Mouse (Mus musculus): ENCODE results near the gene Ttll13. TPM values are rescaled to one million over a fixed set of nuclear protein-coding genes. Genes with fewer than 3 reads are reported as not detected.

Ttll13 gene
- total and polyA plus RNA-seq, 3 experiments = 0.26 to 3.7 (median 3.3) TPM

DNA sequence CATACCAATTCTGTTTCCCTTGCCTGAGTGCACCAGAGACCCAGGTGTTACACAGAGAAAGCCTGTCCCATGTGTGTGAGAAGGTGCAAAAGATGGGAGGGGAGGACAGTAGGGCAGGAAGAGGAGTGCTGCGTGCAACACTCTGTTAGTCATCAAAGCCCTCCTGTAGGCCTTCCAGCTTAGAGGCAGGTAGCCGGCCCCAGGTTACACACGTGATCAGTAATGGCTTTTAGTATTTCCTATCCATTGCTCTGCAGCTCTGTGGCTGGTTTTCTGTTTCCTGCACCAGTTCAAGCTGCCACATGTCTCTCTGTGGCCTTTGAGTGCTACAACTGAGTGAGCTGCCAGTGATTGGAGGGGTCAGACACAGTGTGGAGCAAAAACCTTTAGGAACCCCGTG lies 41.8 kb upstream of the Ttll13 start:
- Histone ChIP-seq H3K4me1 (ENCODE audit: insufficient read depth, low read depth, low read length) (peaks cover 100% of the 10 kb centered on the region), H3K27me3 (ENCODE audit: insufficient read depth, low read length) (no peaks in the 10 kb centered on the region), H3K36me3 (replicated peaks) (peaks cover 82% of the 10 kb centered on the region), H3K9me3 (replicated peaks) (no peaks in the 10 kb centered on the region), H3K4me3 (ENCODE audit: low read depth, low read length) (peak overlapping the region; percentile 47; the same call in 1 of the 2 replicates)
- ATAC-seq (ENCODE audit: extremely low read depth, insufficient number of reproducible peaks, low FRiP score, poor library complexity, severe bottlenecking) = no peak
- no peak for DNase-seq (ENCODE audit: low spot score)
- TF ChIP-seq CTCF (IDR thresholded peaks at IDR 0.05; ENCODE audit: low read depth, low read length) (no peak), TAL1 (conservative IDR thresholded peaks at IDR 0.05; ENCODE audit: low read depth, low read length) (no peak), POLR2AphosphoS5 (IDR thresholded peaks at IDR 0.05; ENCODE audit: insufficient replicate concordance, low read depth, low read length) (no peak), GATA1 (IDR thresholded peaks at IDR 0.05; ENCODE audit: borderline replicate concordance, low read length) (no peak), GATA2 (IDR thresholded peaks at IDR 0.05; ENCODE audit: borderline replicate concordance, low read depth, low read length) (no peak)

DNA sequence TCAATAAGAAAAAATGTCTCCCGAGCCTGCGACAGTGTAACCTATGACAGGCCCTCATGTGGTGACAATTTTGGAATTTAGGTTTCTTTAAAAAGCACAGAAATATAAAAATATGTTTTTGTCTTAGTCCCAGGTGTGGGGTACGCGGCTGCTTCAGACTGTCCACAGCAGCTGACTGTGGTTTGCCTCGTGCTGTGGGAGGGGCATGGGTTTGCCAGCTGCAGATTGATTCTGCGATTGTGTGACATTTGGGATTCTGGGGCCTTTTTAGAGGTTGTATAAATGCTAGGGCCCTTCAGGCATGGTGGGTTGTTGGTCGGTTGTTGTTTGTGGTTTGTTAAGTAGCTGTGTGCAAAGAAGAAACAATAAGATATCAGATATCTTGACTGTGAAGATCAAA lies 41.2 kb upstream of the Ttll13 start:
- Histone ChIP-seq H3K36me3 (replicated peaks) (peaks cover 77% of the 10 kb centered on the region), H3K9me3 (replicated peaks) (no peaks in the 10 kb centered on the region), H3K4me1 (ENCODE audit: insufficient read depth, low read depth, low read length) (peaks cover 100% of the 10 kb centered on the region), H3K27me3 (ENCODE audit: insufficient read depth, low read length) (no peaks in the 10 kb centered on the region), H3K4me3 (ENCODE audit: low read depth, low read length) (no peak overlapping the region; the same call in 1 of the 2 replicates)
- ATAC-seq (ENCODE audit: extremely low read depth, insufficient number of reproducible peaks, low FRiP score, poor library complexity, severe bottlenecking) = no peak
- TF ChIP-seq GATA1 (IDR thresholded peaks at IDR 0.05; ENCODE audit: borderline replicate concordance, low read length) (no peak), GATA2 (IDR thresholded peaks at IDR 0.05; ENCODE audit: borderline replicate concordance, low read depth, low read length) (no peak), CTCF (IDR thresholded peaks at IDR 0.05; ENCODE audit: low read depth, low read length) (no peak), TAL1 (conservative IDR thresholded peaks at IDR 0.05; ENCODE audit: low read depth, low read length) (no peak), POLR2AphosphoS5 (IDR thresholded peaks at IDR 0.05; ENCODE audit: insufficient replicate concordance, low read depth, low read length) (no peak)
- no peak for DNase-seq (ENCODE audit: low spot score)

DNA sequence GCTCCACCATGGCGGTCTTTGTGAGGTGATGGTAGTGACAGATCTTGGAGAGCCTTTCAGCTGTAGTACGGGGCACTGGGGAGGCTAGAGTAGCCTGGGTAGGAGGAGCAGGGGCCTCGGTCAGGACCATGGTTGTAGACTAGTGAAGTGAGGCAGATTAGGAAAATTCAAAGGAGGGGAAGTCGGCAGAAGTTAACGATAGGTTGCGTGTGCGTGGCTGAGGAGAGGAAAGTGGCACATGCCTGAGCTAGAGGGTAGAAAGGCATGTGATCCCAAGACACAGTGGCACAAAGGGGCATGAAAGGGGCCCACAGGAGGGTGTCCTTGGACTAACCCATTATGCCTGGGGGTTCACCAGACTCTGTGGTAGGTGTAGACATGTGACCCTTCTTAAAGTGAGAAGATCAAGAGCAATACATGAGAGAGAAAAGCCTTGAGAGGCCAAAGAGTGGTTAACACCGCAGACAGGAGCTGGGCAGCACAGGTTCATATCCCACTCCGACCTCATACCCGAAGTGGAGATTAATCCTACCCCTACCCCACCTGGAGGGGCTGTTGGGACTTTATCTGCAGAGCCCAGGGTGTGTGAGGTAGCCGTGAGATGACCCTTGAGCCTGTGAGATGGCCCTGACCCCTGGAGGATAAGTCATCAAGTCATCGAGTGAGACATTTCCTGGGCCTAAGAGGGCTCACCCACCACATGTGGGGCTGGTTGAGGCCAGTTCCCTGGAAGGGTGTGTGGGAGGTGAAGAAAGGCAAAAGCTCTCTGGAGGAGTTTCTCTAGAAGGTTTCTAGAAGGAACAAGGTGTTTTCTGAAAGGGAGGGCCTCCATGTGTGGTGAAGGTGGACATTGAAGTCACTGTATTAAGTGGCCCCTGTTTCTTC lies 40.2 kb upstream of the Ttll13 start:
- Histone ChIP-seq H3K36me3 (replicated peaks) (peaks cover 74% of the 10 kb centered on the region), H3K27me3 (ENCODE audit: insufficient read depth, low read length) (no peaks in the 10 kb centered on the region), H3K4me3 (ENCODE audit: low read depth, low read length) (peak overlapping the region; percentile 49; the same call in 1 of the 2 replicates), H3K4me1 (ENCODE audit: insufficient read depth, low read depth, low read length) (peaks cover 100% of the 10 kb centered on the region), H3K9me3 (replicated peaks) (no peaks in the 10 kb centered on the region)
- TF ChIP-seq GATA1 (IDR thresholded peaks at IDR 0.05; ENCODE audit: borderline replicate concordance, low read length) (no peak), POLR2AphosphoS5 (IDR thresholded peaks at IDR 0.05; ENCODE audit: insufficient replicate concordance, low read depth, low read length) (no peak), CTCF (IDR thresholded peaks at IDR 0.05; ENCODE audit: low read depth, low read length) (no peak), TAL1 (conservative IDR thresholded peaks at IDR 0.05; ENCODE audit: low read depth, low read length) (no peak), GATA2 (IDR thresholded peaks at IDR 0.05; ENCODE audit: borderline replicate concordance, low read depth, low read length) (no peak)
- ATAC-seq (ENCODE audit: extremely low read depth, insufficient number of reproducible peaks, low FRiP score, poor library complexity, severe bottlenecking) (no peak), DNase-seq (ENCODE audit: low spot score) (no peak)

DNA sequence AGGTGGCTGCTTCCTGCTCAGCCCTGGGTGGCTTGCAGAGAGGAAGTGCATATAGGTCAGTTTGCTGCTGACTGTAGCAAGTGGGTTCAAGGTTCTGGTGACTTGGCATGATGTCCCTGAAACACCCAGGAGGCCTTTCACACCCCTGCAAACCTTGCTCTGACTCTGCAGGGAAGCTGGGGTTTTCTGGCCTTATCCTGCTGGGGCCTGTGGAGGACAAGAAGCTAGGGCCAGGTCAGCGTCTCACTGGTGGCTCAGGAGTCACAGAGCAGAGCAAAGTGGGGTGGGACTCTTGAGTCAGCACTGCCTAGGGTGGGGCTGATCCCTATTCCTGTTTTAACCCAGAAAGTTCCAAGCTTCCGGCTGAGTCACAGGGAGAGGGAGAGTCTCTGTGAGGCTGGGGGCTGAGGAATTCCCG lies 38.9 kb upstream of the Ttll13 start:
- ATAC-seq (ENCODE audit: extremely low read depth, insufficient number of reproducible peaks, low FRiP score, poor library complexity, severe bottlenecking) (no peak), DNase-seq (ENCODE audit: low spot score) (no peak)
- H3K27me3 ChIP-seq (ENCODE audit: insufficient read depth, low read length) = no peaks in the 10 kb centered on the region
- H3K9me3 ChIP-seq (replicated peaks) = no peaks in the 10 kb centered on the region
- H3K36me3 ChIP-seq (replicated peaks) = peaks cover 72% of the 10 kb centered on the region
- no peak for TF ChIP-seq GATA1 (IDR thresholded peaks at IDR 0.05; ENCODE audit: borderline replicate concordance, low read length)
- no peak for TF ChIP-seq POLR2AphosphoS5 (IDR thresholded peaks at IDR 0.05; ENCODE audit: insufficient replicate concordance, low read depth, low read length)
- TF ChIP-seq CTCF (IDR thresholded peaks at IDR 0.05; ENCODE audit: low read depth, low read length) = no peak
- no peak for TF ChIP-seq GATA2 (IDR thresholded peaks at IDR 0.05; ENCODE audit: borderline replicate concordance, low read depth, low read length)
- TF ChIP-seq TAL1 (conservative IDR thresholded peaks at IDR 0.05; ENCODE audit: low read depth, low read length) = no peak
- peak overlapping the region; percentile 67; the same call in 1 of the 2 replicates for H3K4me3 ChIP-seq (ENCODE audit: low read depth, low read length)
- H3K4me1 ChIP-seq (ENCODE audit: insufficient read depth, low read depth, low read length) = peaks cover 99% of the 10 kb centered on the region

DNA sequence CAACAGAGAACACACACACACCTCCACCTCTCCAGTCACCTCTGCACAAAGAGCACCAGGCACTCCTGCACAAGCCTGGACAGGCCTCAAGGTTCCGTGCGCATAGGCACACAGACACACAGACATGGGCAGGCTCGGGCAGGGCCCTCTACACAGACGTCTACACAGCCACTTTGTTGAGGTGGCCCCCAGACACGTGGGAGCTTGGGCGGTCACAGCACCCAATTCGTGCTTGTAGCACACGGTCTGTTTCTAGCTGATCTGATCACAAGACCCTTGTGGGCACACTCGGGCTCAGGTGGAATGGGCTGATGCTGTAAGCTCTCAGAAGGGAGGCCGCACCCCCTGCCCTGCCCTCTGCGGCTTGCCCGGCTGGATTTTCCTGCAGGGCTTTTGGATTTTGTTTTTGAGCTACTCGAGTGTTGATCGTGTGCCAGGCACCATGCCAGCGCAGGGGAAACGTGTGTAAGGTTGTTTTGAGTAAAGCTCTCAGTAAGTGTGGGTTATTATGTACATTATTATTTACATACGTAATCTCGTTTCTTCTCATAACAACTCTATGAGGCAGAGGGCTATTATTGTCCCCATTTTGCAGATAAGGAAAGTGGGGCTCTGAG lies 38.0 kb upstream of the Ttll13 start:
- DNase-seq (ENCODE audit: low spot score) (peak; percentile 46), ATAC-seq (ENCODE audit: extremely low read depth, insufficient number of reproducible peaks, low FRiP score, poor library complexity, severe bottlenecking) (peak; percentile 24)
- H3K27me3 ChIP-seq (ENCODE audit: insufficient read depth, low read length) = no peaks in the 10 kb centered on the region
- H3K9me3 ChIP-seq (replicated peaks) = no peaks in the 10 kb centered on the region
- TF ChIP-seq GATA1 (IDR thresholded peaks at IDR 0.05; ENCODE audit: borderline replicate concordance, low read length) (no peak), TAL1 (conservative IDR thresholded peaks at IDR 0.05; ENCODE audit: low read depth, low read length) (peak; percentile 35)
- peak overlapping the region; percentile 67; the same call in 1 of the 2 replicates for H3K4me3 ChIP-seq (ENCODE audit: low read depth, low read length)
- H3K4me1 ChIP-seq (ENCODE audit: insufficient read depth, low read depth, low read length) = peaks cover 99% of the 10 kb centered on the region
- H3K36me3 ChIP-seq (replicated peaks) = peaks cover 72% of the 10 kb centered on the region

DNA sequence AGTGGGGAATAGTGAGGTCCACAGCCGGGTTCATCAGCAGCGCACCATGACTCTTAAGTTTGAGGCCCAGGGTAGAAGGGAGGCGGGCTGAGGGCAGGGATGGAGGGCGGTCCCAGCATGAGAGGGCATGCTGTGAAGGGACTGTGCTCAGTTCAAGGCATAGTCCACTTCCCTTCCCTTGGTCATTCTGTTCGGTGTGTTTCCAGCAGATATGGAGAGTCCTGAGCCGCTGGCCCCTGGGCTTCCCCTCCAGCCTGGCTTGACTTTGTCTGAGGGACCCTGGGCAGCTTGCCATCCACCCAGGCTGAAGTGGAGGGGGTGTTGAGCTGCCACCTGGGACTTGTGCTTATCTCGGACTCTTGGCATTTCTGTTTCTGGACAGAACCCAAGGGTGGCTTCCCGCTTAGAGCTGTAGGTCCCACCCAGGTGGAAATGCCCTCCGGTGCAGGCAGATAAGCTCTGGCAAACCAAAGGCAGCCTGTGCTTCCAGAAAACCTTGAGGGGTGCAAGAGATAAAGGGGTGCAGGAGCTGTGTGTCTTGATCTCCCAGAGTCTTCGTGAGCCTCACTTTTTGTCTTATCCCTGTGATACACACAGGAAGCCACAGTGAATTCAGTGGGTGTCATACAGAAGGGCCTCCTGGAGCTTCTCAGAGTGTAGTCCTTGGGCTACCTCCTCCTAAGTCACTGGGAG lies 37.3 kb upstream of the Ttll13 start:
- TF ChIP-seq TAL1 (conservative IDR thresholded peaks at IDR 0.05; ENCODE audit: low read depth, low read length) (peak; percentile 97), CTCF (IDR thresholded peaks at IDR 0.05; ENCODE audit: low read depth, low read length) (no peak)
- no peaks in the 10 kb centered on the region for H3K27me3 ChIP-seq (ENCODE audit: insufficient read depth, low read length)
- DNase-seq (ENCODE audit: low spot score) = peak; percentile 83
- ATAC-seq (ENCODE audit: extremely low read depth, insufficient number of reproducible peaks, low FRiP score, poor library complexity, severe bottlenecking) = peak; percentile 72
- H3K9me3 ChIP-seq (replicated peaks) = no peaks in the 10 kb centered on the region
- H3K36me3 ChIP-seq (replicated peaks) = peaks cover 72% of the 10 kb centered on the region
- peak overlapping the region; percentile 67; the same call in 1 of the 2 replicates for H3K4me3 ChIP-seq (ENCODE audit: low read depth, low read length)
- H3K4me1 ChIP-seq (ENCODE audit: insufficient read depth, low read depth, low read length) = peaks cover 96% of the 10 kb centered on the region
